Mouse (Mus musculus) small intestine, adult 10 weeks (tissue): Measurements from ENCODE around the gene A230050P20Rik. TPM values are rescaled to one million over a fixed set of nuclear protein-coding genes. Genes with fewer than 3 reads are reported as not detected.

Source experiments
- polyA plus RNA-seq: library from polyadenylated mRNA; stranded (reverse); fragments of 350-450 nt; fragmentation: Illumina TruSeq; extraction: RNeasy Lipid Tissue Mini Kit (QIAGEN cat#74804); gene quantifications from one replicate; pipeline ENCODE4 v1.2.3, GENCODE M21; 2014; ENCODE audit warnings: low replicate concordance

The A230050P20Rik gene
- polyA plus RNA-seq = 3.6 TPM

DNA sequence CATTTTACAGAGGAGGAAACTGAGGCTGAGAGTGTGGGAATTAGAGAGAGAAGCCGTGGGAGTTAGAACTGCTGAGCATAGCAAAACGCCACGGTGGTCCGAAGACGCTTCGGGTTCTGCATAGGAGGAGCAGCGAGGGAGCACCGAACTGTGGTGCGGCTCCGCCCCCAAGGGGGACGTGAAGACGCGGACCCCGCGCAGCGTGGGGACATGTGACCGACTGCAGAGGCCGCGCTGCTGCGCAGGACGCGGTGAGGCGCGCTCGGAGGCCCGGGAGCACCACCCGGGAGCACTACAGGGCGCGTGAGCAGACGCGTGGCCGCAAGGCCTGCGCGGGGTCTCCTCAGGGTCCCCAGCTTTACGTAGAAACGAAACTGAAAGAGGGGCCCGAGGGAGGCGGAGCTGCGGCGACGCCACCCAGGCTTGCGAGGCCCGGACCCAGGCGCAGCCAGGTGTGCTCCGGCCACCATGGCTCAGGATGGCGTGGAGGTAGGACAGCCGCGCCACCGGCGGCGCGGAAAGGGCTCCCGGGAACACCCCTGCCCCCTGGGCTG lies at the start of gene A230050P20Rik:
Gene A230050P20Rik, plus strand, starts transcription at position 195 of the 554 bp plus-strand sequence.

DNA sequence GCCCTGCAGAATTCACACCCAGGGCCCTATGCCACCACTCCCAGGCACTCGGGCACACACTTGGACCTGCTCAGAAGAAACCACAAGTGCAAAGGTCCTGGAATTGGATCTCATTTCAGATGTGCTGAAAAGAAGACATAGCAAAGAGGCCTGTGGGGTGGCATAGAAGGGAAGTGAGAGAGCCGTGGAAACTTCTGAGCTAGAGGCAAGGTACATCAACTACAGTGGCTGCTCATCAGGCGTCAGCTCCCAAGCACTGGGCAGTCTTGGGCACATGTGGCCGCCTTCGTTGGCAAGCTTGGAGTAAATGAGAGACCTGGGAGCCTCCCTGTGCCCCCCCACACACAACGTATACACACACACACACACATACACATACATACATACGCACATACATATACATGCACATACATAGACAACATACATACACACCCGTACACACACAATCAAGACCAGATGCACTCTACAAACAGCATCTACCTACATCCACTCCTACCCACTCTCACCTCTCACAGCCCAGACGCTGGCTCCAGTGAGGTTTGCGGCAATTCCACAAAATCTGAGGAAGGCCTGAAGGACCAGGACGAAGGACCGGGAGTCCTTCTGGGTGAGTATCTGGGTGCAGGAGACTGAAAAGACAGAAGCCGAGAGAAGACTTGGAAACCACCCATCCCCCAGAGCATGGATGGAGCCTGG lies 10.8 kb downstream of the A230050P20Rik start, which contains the start of gene Angptl6:
Gene Angptl6, minus strand, starts transcription at position 631 of the 696 bp plus-strand sequence.

DNA sequence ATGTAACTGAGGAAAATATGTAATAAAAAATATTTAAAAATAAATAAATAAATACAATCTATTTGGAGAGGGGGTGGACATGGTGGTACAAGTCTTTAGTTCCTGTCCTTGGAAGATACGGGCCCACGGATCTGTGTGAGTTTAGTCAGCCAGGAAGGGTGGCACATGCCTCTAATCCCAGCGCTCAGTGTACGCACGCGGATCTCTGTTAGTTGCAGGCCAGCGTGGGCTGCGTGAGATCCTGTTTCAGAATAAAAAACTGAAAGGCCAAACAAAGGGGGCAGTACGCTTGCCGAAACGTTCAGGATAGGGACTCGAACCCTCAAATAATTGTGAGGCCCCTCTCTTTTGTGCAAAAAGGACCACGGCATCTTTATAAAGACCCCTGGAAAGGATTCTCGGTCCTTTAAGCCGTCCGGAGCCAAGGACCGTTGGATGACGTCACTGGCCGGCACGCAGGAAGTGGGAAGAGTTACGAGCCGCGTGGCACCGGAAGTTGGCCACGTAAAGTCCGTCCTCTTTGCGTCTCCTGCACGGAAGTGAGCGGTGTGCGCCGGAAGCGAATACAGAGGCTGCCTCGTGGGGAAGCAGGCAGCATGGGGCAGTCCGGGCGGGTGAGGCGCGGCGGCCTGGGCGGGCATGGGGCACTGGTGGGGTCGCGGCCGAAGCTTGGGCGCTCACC lies 19.4 kb downstream of the A230050P20Rik start, which contains the start of gene Ppan:
Gene Ppan, plus strand, starts transcription at position 472 of the 682 bp plus-strand sequence.

DNA sequence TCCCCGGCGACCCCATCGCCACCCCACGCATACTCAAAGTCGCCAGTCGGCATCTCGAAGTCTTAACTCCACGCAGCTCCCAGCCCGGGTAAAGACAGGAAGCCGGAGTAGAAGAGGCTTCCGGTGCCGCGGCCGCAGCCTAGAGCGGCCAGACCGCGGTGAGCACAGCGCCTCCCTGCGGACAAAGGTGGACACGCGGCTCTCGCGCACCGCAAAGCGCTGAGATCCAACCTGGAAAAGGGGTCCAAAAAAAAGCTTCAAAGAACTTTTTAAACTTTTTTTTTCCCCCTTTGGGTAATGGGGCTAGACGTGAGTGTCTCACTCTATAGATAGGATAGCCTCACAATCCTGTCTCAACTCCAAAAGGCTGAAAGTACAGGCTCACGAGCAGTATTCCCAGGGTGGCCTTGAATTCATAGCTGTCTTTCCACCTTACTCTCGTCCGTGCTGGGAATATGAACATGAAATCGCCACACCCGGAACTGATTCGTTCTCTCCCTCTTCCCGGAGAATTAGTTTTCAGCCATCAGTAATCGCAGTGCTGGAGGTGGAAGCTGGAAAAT lies 30.1 kb downstream of the A230050P20Rik start, which contains the start of gene Eif3g:
Gene Eif3g, minus strand, starts transcription at position 113 of the 563 bp plus-strand sequence.

Other genes with a start within 250 kb of the A230050P20Rik start
- 22.8 TPM for gene Ubl5, start 225.8 kb upstream of the A230050P20Rik start, polyA plus RNA-seq
- 5.1 TPM for gene Fbxl12, start 223.9 kb upstream of the A230050P20Rik start, polyA plus RNA-seq
- gene Pin1, start 216.5 kb upstream of the A230050P20Rik start, polyA plus RNA-seq = 0.52 TPM
- gene Olfm2, start 122.3 kb upstream of the A230050P20Rik start, polyA plus RNA-seq = 0.52 TPM
- 0.15 TPM for gene Col5a3, start 53.6 kb upstream of the A230050P20Rik start, polyA plus RNA-seq
- not detected for gene Rdh8, start 50.1 kb upstream of the A230050P20Rik start, polyA plus RNA-seq
- gene Angptl6, start 11.1 kb downstream of the A230050P20Rik start, polyA plus RNA-seq = not detected
- 0.48 TPM for gene Ppan, start 19.5 kb downstream of the A230050P20Rik start, polyA plus RNA-seq
- gene Eif3g, start 30.0 kb downstream of the A230050P20Rik start, polyA plus RNA-seq = 8.9 TPM
- 5.3 TPM for gene Dnmt1, start 91.2 kb downstream of the A230050P20Rik start, polyA plus RNA-seq
- 0.07 TPM for gene S1pr2, start 108.1 kb downstream of the A230050P20Rik start, polyA plus RNA-seq
- 1.6 TPM for gene Mrpl4, start 134.1 kb downstream of the A230050P20Rik start, polyA plus RNA-seq
- gene Icam1, start 147.3 kb downstream of the A230050P20Rik start, polyA plus RNA-seq = 2.1 TPM
- gene Icam4, start 160.7 kb downstream of the A230050P20Rik start, polyA plus RNA-seq = not detected
- not detected for gene Icam5, start 163.4 kb downstream of the A230050P20Rik start, polyA plus RNA-seq
- not detected for gene Zglp1, start 198.5 kb downstream of the A230050P20Rik start, polyA plus RNA-seq
- 0.22 TPM for gene Gm49373, start 204.5 kb downstream of the A230050P20Rik start, polyA plus RNA-seq
- not detected for gene Fdx1l, start 205.0 kb downstream of the A230050P20Rik start, polyA plus RNA-seq
- gene Gm38431, start 223.4 kb downstream of the A230050P20Rik start, polyA plus RNA-seq = 1.3 TPM
- 10.2 TPM for gene Raver1, start 223.4 kb downstream of the A230050P20Rik start, polyA plus RNA-seq